Mouse (Mus musculus) heart, postnatal 0 days (tissue): ENCODE measurements at regions not wholly inside any gene's neighbourhood (a gene's known extent, or its start where the extent isn't known, plus 50 kb on each side); places are given as distances from the start of the nearest gene placed in this dataset.

Experiments
- ATAC-seq: fragments of 200-750 bp; cut with Nextera tagmentation; 2 replicates; pipeline ENCODE4 v1.8.0; 2017; ENCODE audit warnings: low read depth, moderate number of reproducible peaks, moderate library complexity; ENCODE audit not compliant: insufficient read depth
- DNase-seq: peaks from one replicate; pipeline ENCODE4 v3.0.0-alpha.2; 2016; ENCODE audit warnings: low spot score
- H3K27ac ChIP-seq: fragments of 300-500 bp; sonication (generic); 2 replicates; pipeline ENCODE4 v1.5.1; 2014; ENCODE audit warnings: low read depth, mild to moderate bottlenecking
- H3K27me3 ChIP-seq: fragments of 300-500 bp; sonication (generic); 2 replicates; pipeline ENCODE4 v1.6.1; 2014; ENCODE audit warnings: low read length, mixed read lengths; ENCODE audit not compliant: control insufficient read depth, insufficient read depth
- H3K36me3 ChIP-seq: fragments of 300-500 bp; sonication (generic); replicated peaks from 2 replicates; pipeline ENCODE4 v1.6.1; 2014; ENCODE audit warnings: low read length, mixed read lengths; ENCODE audit not compliant: control insufficient read depth, insufficient read depth
- H3K4me1 ChIP-seq: fragments of 300-500 bp; sonication (generic); 2 replicates; pipeline ENCODE4 v1.6.1; 2014; ENCODE audit warnings: antibody characterized with exemption; ENCODE audit not compliant: control insufficient read depth, insufficient read depth
- H3K4me2 ChIP-seq: fragments of 300-500 bp; sonication (generic); 2 replicates; pipeline ENCODE4 v1.6.1; 2014; ENCODE audit warnings: low read depth, mild to moderate bottlenecking, low read length, moderate library complexity
- H3K4me3 ChIP-seq: fragments of 300-500 bp; sonication (generic); 2 replicates; pipeline ENCODE4 v1.5.1; 2014; ENCODE audit warnings: low read depth, low read length
- H3K9ac ChIP-seq: fragments of 300-500 bp; sonication (generic); replicated peaks from 2 replicates; pipeline ENCODE4 v1.6.1; 2014; ENCODE audit warnings: low read depth, low read length, mixed read lengths
- H3K9me3 ChIP-seq: fragments of 300-500 bp; sonication (generic); replicated peaks from 2 replicates; pipeline ENCODE4 v1.6.1; 2016; ENCODE audit warnings: low read length; ENCODE audit not compliant: control insufficient read depth
- CTCF ChIP-seq: IDR thresholded peaks from 2 replicates; pipeline ENCODE4 v1.5.1; 2016; ENCODE audit warnings: antibody characterized with exemption, control low read depth, low read depth
- EP300 ChIP-seq: IDR thresholded peaks from 2 replicates; pipeline ENCODE4 v1.6.1; 2016; ENCODE audit warnings: antibody characterized with exemption, low read depth
- WGBS: fragments of 180-500 bp; shearing (Covaris S2); extraction: QIAGEN DNeasy Blood & Tissue Kit; methylation state at CpG from one replicate; pipeline ENCODE4 v1.1.7; 2014; 5-methylcytosine and 5-hydroxymethylcytosine counted together

DNA sequence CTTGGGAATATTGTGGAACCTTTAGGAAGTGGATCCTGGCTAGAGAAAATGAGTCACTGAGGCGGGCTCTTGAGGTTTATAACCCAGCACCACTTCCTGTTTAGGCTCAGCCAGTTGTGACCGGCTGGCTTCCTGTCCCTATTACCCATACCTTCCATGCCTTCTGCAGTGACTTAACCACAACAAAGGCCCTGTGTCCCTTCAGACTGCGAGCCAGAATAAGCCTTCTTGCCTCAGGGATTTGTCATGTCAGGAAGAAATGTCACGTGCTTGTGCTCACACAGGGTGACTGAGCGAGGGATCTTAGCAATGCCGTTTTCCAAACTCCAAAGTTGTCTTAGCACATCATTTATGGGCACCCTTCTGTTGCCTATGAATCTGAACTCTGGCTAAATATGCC lies 268.5 kb downstream of the Gadd45g start:
- peaks cover 25% of the 10 kb centered on the region for H3K4me1 ChIP-seq
- H3K27me3 ChIP-seq: no peaks in the 10 kb centered on the region
- no peaks in the 10 kb centered on the region for H3K9me3 ChIP-seq
- DNase-seq: no peak
- ATAC-seq: no peak
- H3K36me3 ChIP-seq: no peaks in the 10 kb centered on the region
- no peak overlapping the region for H3K27ac ChIP-seq
- 88% methylated on average over 6 of the region's 6 CpGs for WGBS
- no peak for TF ChIP-seq EP300
- TF ChIP-seq CTCF: no peak
- H3K4me2 ChIP-seq: no peak overlapping the region
- H3K4me3 ChIP-seq: no peak overlapping the region
- no peak overlapping the region for H3K9ac ChIP-seq

DNA sequence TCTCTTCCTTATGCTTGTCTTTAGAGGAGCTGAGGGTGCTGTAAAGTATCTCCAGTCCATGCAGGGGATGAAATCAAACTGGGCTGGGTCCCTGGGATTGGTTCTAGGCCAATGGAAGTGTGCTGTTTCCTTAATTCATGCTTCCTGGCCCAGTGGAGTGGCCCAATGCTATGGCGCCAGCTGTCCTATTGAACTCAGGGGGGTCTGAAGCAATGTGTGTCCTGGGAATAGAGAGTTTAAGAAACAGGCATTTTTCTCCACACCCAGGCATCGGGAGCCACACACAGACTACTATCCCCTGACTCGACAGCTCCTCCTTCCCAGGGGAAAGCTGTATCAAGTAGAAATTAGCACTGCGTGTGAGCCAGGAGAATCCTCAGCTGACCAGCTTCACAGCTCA lies 269.8 kb downstream of the Gadd45g start:
- Histone ChIP-seq H3K27me3 (no peaks in the 10 kb centered on the region), H3K9me3 (no peaks in the 10 kb centered on the region), H3K4me1 (peaks cover 18% of the 10 kb centered on the region; the same call in 1 of the 2 replicates), H3K36me3 (no peaks in the 10 kb centered on the region), H3K27ac (no peak overlapping the region), H3K4me2 (no peak overlapping the region), H3K4me3 (no peak overlapping the region), H3K9ac (no peak overlapping the region)
- WGBS: 73% methylated on average over 4 of the region's 4 CpGs
- ATAC-seq (no peak), DNase-seq (no peak)
- no peak for TF ChIP-seq EP300
- no peak for TF ChIP-seq CTCF

DNA sequence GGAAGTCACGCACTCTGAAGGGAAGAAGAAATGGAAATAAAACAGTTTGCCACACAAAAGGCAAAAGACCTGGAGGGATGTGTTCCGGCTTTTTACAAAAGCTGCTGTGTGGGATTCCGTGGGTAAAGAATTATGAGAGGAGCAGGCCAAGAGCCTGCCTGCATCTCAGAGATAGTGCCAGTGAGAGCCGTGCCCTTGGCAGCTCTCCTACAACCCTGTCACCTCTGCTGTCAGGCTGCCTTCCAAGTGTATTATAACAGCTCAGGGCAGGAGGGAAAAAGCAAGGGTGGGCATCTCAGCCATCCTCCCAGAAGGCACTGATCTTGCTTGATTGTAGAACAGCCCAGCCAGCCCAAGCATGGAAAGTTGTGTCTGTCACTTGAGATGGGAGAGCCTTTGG lies 270.3 kb downstream of the Gadd45g start:
- H3K9ac ChIP-seq: no peak overlapping the region

DNA sequence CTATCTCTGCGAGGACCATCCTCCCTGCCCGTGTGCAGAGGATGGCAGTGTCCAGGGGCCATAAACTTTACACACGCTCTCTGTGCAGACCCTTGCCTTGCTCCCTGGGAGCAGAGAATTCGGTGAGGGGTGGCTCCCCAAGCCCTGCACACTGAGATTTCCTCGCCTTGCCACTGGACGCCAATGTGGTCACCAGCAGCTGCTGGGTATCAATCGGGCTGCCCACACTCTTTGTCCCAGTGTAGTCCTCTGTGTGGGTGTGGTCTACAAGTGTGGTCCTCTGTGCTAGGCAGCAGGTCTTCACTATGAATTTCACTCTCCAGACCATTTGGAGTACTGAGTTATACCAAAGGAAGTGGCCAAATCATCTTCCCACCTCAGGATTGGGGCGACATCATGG lies 274.3 kb downstream of the Gadd45g start:
- DNase-seq: no peak
- H3K27ac ChIP-seq: no peak overlapping the region
- no peak for ATAC-seq
- H3K9ac ChIP-seq: no peak overlapping the region
- H3K4me2 ChIP-seq: no peak overlapping the region
- H3K27me3 ChIP-seq: no peaks in the 10 kb centered on the region
- TF ChIP-seq EP300: no peak
- no peak for TF ChIP-seq CTCF
- H3K9me3 ChIP-seq: no peaks in the 10 kb centered on the region
- H3K36me3 ChIP-seq: no peaks in the 10 kb centered on the region
- 0 out of 2 replicates have a peak, but pooled peaks cover 13% of the 10 kb centered on the region for H3K4me1 ChIP-seq
- 89% methylated on average over 8 of the region's 8 CpGs for WGBS
- no peak overlapping the region for H3K4me3 ChIP-seq

More for the DNA sequence above, 270.3 kb downstream of the Gadd45g start:
- Histone ChIP-seq H3K36me3 (no peaks in the 10 kb centered on the region), H3K27me3 (no peaks in the 10 kb centered on the region), H3K4me2 (no peak overlapping the region), H3K4me3 (no peak overlapping the region), H3K9me3 (no peaks in the 10 kb centered on the region), H3K4me1 (peaks cover 18% of the 10 kb centered on the region; the same call in 1 of the 2 replicates), H3K27ac (no peak overlapping the region)
- TF ChIP-seq EP300 (no peak), CTCF (no peak)
- WGBS: 44% methylated on average over 4 of the region's 4 CpGs
- DNase-seq (peak; percentile 25), ATAC-seq (peak; percentile 31; the same call in 1 of the 2 replicates)

DNA sequence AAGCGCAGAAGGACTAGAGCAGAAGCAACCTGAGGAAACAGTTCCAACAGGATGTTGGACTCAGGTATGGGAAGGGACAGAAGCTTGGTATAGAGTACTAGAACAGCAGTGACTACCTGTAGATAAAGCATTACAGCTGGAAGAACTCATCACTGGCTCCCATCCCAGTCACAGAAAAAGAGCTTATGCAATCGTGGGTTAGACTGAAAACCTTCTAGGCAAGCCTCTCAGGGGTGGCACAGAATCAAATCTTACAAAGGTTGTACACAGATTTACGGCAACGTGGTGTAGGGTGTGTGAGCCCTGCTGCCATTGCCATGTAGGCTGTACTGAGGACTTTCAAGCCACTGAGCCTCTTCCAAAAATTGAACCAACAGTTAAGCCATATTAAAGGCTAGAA lies 278.6 kb downstream of the Gadd45g start:
- no peak for DNase-seq
- H3K4me2 ChIP-seq: no peak overlapping the region
- no peak overlapping the region for H3K4me3 ChIP-seq
- no peaks in the 10 kb centered on the region for H3K27me3 ChIP-seq
- H3K9ac ChIP-seq: no peak overlapping the region
- no peaks in the 10 kb centered on the region for H3K36me3 ChIP-seq
- H3K9me3 ChIP-seq: no peaks in the 10 kb centered on the region
- H3K27ac ChIP-seq: no peak overlapping the region
- ATAC-seq: no peak
- 82% methylated on average over 4 of the region's 4 CpGs for WGBS
- H3K4me1 ChIP-seq: no peaks in the 10 kb centered on the region
- TF ChIP-seq CTCF (no peak), EP300 (no peak)

DNA sequence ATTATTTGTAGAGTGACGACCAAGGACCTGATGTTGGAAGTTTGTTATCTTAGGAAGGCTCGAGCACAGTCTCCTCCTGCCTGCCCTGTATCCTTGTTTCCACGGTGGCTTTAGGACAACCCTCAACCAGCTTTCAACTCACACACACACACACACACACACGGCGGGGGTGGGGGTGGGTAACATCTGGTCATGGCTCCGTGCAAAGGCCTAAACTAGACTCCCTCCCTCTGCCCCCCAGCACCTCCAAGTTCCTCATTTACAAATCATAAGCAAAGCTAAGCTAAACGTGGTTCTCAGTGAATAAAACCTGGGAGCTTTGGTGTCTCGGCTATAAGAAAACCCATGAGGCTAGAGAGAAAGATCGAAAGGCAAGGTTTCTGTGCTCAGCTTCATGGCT lies 281.3 kb downstream of the Gadd45g start:
- WGBS: 81% methylated on average over 9 of the region's 9 CpGs
- H3K9ac ChIP-seq: no peak overlapping the region
- no peak overlapping the region for H3K4me3 ChIP-seq
- H3K27ac ChIP-seq: no peak overlapping the region
- H3K27me3 ChIP-seq: no peaks in the 10 kb centered on the region
- no peaks in the 10 kb centered on the region for H3K36me3 ChIP-seq
- DNase-seq (no peak), ATAC-seq (no peak)
- no peaks in the 10 kb centered on the region for H3K4me1 ChIP-seq
- TF ChIP-seq EP300: no peak
- TF ChIP-seq CTCF: no peak
- no peak overlapping the region for H3K4me2 ChIP-seq
- H3K9me3 ChIP-seq: peaks cover 20% of the 10 kb centered on the region
